Comparison of ENCODE assay signal across 10 mouse cellular contexts in genomic region chr15:103011928-103012486, GRCm38 (mm10). TPM values are rescaled to one million over a fixed set of nuclear protein-coding genes. Genes with fewer than 3 reads are reported as not detected.
A peak's percentile ranks its signal among the peaks of the same experiment; 100 is the strongest.
DNase-seq lines count a peak whose midpoint lies in the region; ATAC-seq and TF ChIP-seq lines count a peak whose summit lies in the region.
"Had no signal": no experiment of that assay in that cellular context is flagged by ENCODE, and none has a peak within 500 bp of the region (broad histone marks: within the 10 kb centered on the region; RNA-seq: fewer than 3 reads in every experiment).

No protein-coding gene starts in this region.

- no peaks in the 10 kb centered on the region for H3K36me3 ChIP-seq in lung, embryonic 15.5 days
- no peaks in the 10 kb centered on the region for H3K36me3 ChIP-seq in testis, adult 2 months (ENCODE audit: control insufficient read depth, insufficient read depth, low read length)

- 0 out of 2 replicates have a peak, but pooled peaks have one; percentile 9 for TF ChIP-seq POLR2A in testis, adult 2 months (IDR thresholded peaks at IDR 0.05; ENCODE audit: control insufficient read depth, low read depth, low read length)

- DNase-seq in gastrocnemius, postnatal 10 days, result peak; percentile 35
- no peak for DNase-seq in gastrocnemius, adult 18-20 months (ENCODE audit: low spot score)
- no peak for DNase-seq in lung, postnatal 10 days
- peak; percentile 68 to 74 for DNase-seq in kidney, postnatal 4 days
- no peak for DNase-seq in frontal cortex, postnatal 25 days (ENCODE audit: low spot score in 2 of 2)
- DNase-seq: lung, postnatal 14 days had no signal

- ATAC-seq in lung, embryonic 15.5 days (ENCODE audit: borderline replicate concordance, extremely low read depth, low FRiP score, low TSS enrichment), result 0 out of 2 replicates have a peak, but pooled peaks have one; percentile 2
- ATAC-seq in activated CD4-positive, CD25-positive, alpha-beta regulatory T cell, adult 4 months, result no peak

- H3K9ac ChIP-seq in lung, embryonic 15.5 days, result no peak overlapping the region

- H3K27me3 ChIP-seq in lung, embryonic 15.5 days, result peaks cover 99% of the 10 kb centered on the region
- peaks cover 11% of the 10 kb centered on the region for H3K27me3 ChIP-seq in testis, adult 2 months (ENCODE audit: control insufficient read depth, insufficient read depth, low read length)

- H3K4me3 ChIP-seq in lung, embryonic 15.5 days, result no peak overlapping the region
- H3K4me3 ChIP-seq in testis, adult 2 months (ENCODE audit: control insufficient read depth, low read depth, low read length), result no peak overlapping the region

- TF ChIP-seq CTCF in testis, adult 2 months (IDR thresholded peaks at IDR 0.05; ENCODE audit: control insufficient read depth, insufficient read depth, insufficient replicate concordance, low read depth, low read length), result no peak

- 12% methylated on average over 26 of the region's 26 CpGs for WGBS in lung, embryonic 15.5 days

- H3K4me2 ChIP-seq in lung, embryonic 15.5 days, result no peak overlapping the region

- H3K9me3 ChIP-seq in lung, embryonic 15.5 days, result no peaks in the 10 kb centered on the region

- peaks cover 4% of the 10 kb centered on the region; the same call in 1 of the 2 replicates for H3K4me1 ChIP-seq in lung, embryonic 15.5 days
- H3K4me1 ChIP-seq in testis, adult 2 months (ENCODE audit: control insufficient read depth, insufficient read depth, low read length), result peaks cover 33% of the 10 kb centered on the region

- no peak overlapping the region for H3K27ac ChIP-seq in lung, embryonic 15.5 days
- no peak overlapping the region for H3K27ac ChIP-seq in testis, adult 2 months (ENCODE audit: control insufficient read depth, insufficient read depth, low read depth, low read length)

RNA-seq across cellular contexts. Expression of gene Hoxc4, which starts 6.7 kb away (rescaled TPM):
- 1 to 10 TPM; 5.3 to 6.3 TPM for total RNA-seq in gastrocnemius, postnatal 10 days (2021)
- total RNA-seq in gastrocnemius, adult 18-20 months (2021), result 1 to 10 TPM; 3.8 to 5.3 TPM
- 1.4 and 1.5 TPM in 2 replicates for polyA plus RNA-seq in lung, embryonic 15.5 days (2015; fragmentation: Nextera tagmentation; extraction: Ambion mirVana)
- polyA plus RNA-seq in testis, adult 2 months (2012; rRNA removed), result 0.33 and 0.36 TPM in 2 replicates
- polyA plus RNA-seq in activated CD4-positive, CD25-positive, alpha-beta regulatory T cell, adult 4 months (2017; shearing (Covaris generic)), result not detected
- total RNA-seq: layer of hippocampus, postnatal 14 days had no signal

RNA-seq across cellular contexts. Expression of gene Hoxc6, which starts 13.9 kb away (rescaled TPM):
- 10 to 100 TPM in 1 of 2 experiments, 1 to 10 TPM in 1; 5.1 to 10.0 TPM for total RNA-seq in gastrocnemius, postnatal 10 days (2021)
- total RNA-seq in gastrocnemius, adult 18-20 months (2021), result 1 to 10 TPM; 5.3 to 5.8 TPM
- polyA plus RNA-seq in lung, embryonic 15.5 days (2015; fragmentation: Nextera tagmentation; extraction: Ambion mirVana), result 0.20 and 0.26 TPM in 2 replicates
- 1.0 and 1.1 TPM in 2 replicates for polyA plus RNA-seq in testis, adult 2 months (2012; rRNA removed)
- not detected for polyA plus RNA-seq in activated CD4-positive, CD25-positive, alpha-beta regulatory T cell, adult 4 months (2017; shearing (Covaris generic))
- total RNA-seq: layer of hippocampus, postnatal 14 days had no signal

RNA-seq across cellular contexts. Expression of gene Hoxc8, which starts 21.6 kb away (rescaled TPM):
- total RNA-seq in gastrocnemius, postnatal 10 days (2021), result 1 to 10 TPM; 1.8 to 2.8 TPM
- 1 to 10 TPM; 1.3 to 1.9 TPM for total RNA-seq in gastrocnemius, adult 18-20 months (2021)
- 0.10 TPM in 1 of 2 replicates, not detected in the other for polyA plus RNA-seq in lung, embryonic 15.5 days (2015; fragmentation: Nextera tagmentation; extraction: Ambion mirVana)
- polyA plus RNA-seq in testis, adult 2 months (2012; rRNA removed), result 0.15 and 0.34 TPM in 2 replicates
- under 1 TPM in 1 of 2 experiments, not detected in 1; 0.15 TPM for polyA plus RNA-seq in activated CD4-positive, CD25-positive, alpha-beta regulatory T cell, adult 4 months (2017; shearing (Covaris generic))
- total RNA-seq: layer of hippocampus, postnatal 14 days had no signal

RNA-seq across cellular contexts. Expression of gene Hoxc9, which starts 35.8 kb away (rescaled TPM):
- total RNA-seq in gastrocnemius, postnatal 10 days (2021), result 1 to 10 TPM; 6.5 to 8.2 TPM
- 1 to 10 TPM; 6.8 to 7.4 TPM for total RNA-seq in gastrocnemius, adult 18-20 months (2021)
- 0.06 TPM in 1 of 2 replicates, not detected in the other for polyA plus RNA-seq in lung, embryonic 15.5 days (2015; fragmentation: Nextera tagmentation; extraction: Ambion mirVana)
- 2.1 and 2.6 TPM in 2 replicates for polyA plus RNA-seq in testis, adult 2 months (2012; rRNA removed)
- not detected for polyA plus RNA-seq in activated CD4-positive, CD25-positive, alpha-beta regulatory T cell, adult 4 months (2017; shearing (Covaris generic))
- total RNA-seq: layer of hippocampus, postnatal 14 days had no signal

RNA-seq across cellular contexts. Expression of gene Hoxc5, which starts 44.8 kb away (rescaled TPM):
- 1 to 10 TPM; 2.1 to 3.6 TPM for total RNA-seq in gastrocnemius, postnatal 10 days (2021)
- 1 to 10 TPM; 1.5 to 2.1 TPM for total RNA-seq in gastrocnemius, adult 18-20 months (2021)
- 0.57 and 0.72 TPM in 2 replicates for polyA plus RNA-seq in lung, embryonic 15.5 days (2015; fragmentation: Nextera tagmentation; extraction: Ambion mirVana)
- polyA plus RNA-seq in testis, adult 2 months (2012; rRNA removed), result 0.53 and 0.66 TPM in 2 replicates
- polyA plus RNA-seq in activated CD4-positive, CD25-positive, alpha-beta regulatory T cell, adult 4 months (2017; shearing (Covaris generic)), result not detected
- total RNA-seq: layer of hippocampus, postnatal 14 days had no signal

Comparison
In these comparisons a context has a peak if more than half of its experiments do, and no peak if none do; other contexts are left out.
1. DNase-seq: peak in gastrocnemius, postnatal 10 days (single experiment) and kidney, postnatal 4 days (2 of 2); none in gastrocnemius, adult 18-20 months (single experiment), lung, postnatal 10 days (single experiment) and frontal cortex, postnatal 25 days (0 of 2).